Mouse (Mus musculus): ENCODE data around the gene 3830406C13Rik.
"Not testable (repeated sequence)": the region's sequence is repeated elsewhere in the genome, so short reads cannot be mapped to it uniquely, and the experiment has no call there.

The 3830406C13Rik gene

GRCm38 (mm10) chr14:12284141-12284912 lies at the start of gene 3830406C13Rik:
3830406C13Rik (plus strand) TSS chr14:12284173.
- DNase-seq (ENCODE audit: low read depth, low spot score) = peak; percentile 94

GRCm38 (mm10) chr14:12243726-12244125 lies 40.2 kb upstream of the 3830406C13Rik start:
- DNase-seq (ENCODE audit: low read depth, low spot score) = no peak

GRCm38 (mm10) chr14:12276031-12276430 lies 7.9 kb upstream of the 3830406C13Rik start:
- DNase-seq (ENCODE audit: low read depth, low spot score) = no peak

GRCm38 (mm10) chr14:12283641-12284040 lies 332 bp upstream of the 3830406C13Rik start, which contains the start of gene Gm49355:
Gm49355 (plus strand) TSS chr14:12283976.
- DNase-seq (ENCODE audit: low read depth, low spot score) = no peak

- not testable (repeated sequence) for DNase-seq (ENCODE audit: low read depth, low spot score)
Measured at GRCm38 (mm10) chr14:12289747-12290146, 5.8 kb downstream of the 3830406C13Rik start.

GRCm38 (mm10) chr14:12296391-12296790 lies 12.4 kb downstream of the 3830406C13Rik start:
- peak; percentile 92 for DNase-seq (ENCODE audit: low read depth, low spot score)

- no peak for DNase-seq (ENCODE audit: low read depth, low spot score)
Measured at GRCm38 (mm10) chr14:12299171-12299570, 15.2 kb downstream of the 3830406C13Rik start.

- DNase-seq (ENCODE audit: low read depth, low spot score) = no peak
Measured at GRCm38 (mm10) chr14:12299654-12300053, 15.7 kb downstream of the 3830406C13Rik start.

GRCm38 (mm10) chr14:12300275-12300674 lies 16.3 kb downstream of the 3830406C13Rik start:
- DNase-seq (ENCODE audit: low read depth, low spot score) = no peak

- peak; percentile 27 for DNase-seq (ENCODE audit: low read depth, low spot score)
Measured at GRCm38 (mm10) chr14:12300677-12301076, 16.7 kb downstream of the 3830406C13Rik start.

- no peak for DNase-seq (ENCODE audit: low read depth, low spot score)
Measured at GRCm38 (mm10) chr14:12303106-12303505, 19.1 kb downstream of the 3830406C13Rik start.

GRCm38 (mm10) chr14:12333622-12334021 lies 49.6 kb downstream of the 3830406C13Rik start:
- DNase-seq (ENCODE audit: low read depth, low spot score) = no peak

GRCm38 (mm10) chr14:12334925-12335324 lies 51.0 kb downstream of the 3830406C13Rik start:
- no peak for DNase-seq (ENCODE audit: low read depth, low spot score)

GRCm38 (mm10) chr14:12337421-12337997 lies 53.5 kb downstream of the 3830406C13Rik start:
- peak; percentile 62 for DNase-seq (ENCODE audit: low read depth, low spot score)

- no peak for DNase-seq (ENCODE audit: low read depth, low spot score)
Measured at GRCm38 (mm10) chr14:12337998-12338809, 54.2 kb downstream of the 3830406C13Rik start.

- no peak for DNase-seq (ENCODE audit: low read depth, low spot score)
Measured at GRCm38 (mm10) chr14:12338811-12339565, 55.0 kb downstream of the 3830406C13Rik start.

- peak; percentile 60 for DNase-seq (ENCODE audit: low read depth, low spot score)
Measured at GRCm38 (mm10) chr14:12340238-12341074, 56.5 kb downstream of the 3830406C13Rik start.

GRCm38 (mm10) chr14:12341075-12341788 lies 57.3 kb downstream of the 3830406C13Rik start:
- no peak for DNase-seq (ENCODE audit: low read depth, low spot score)

GRCm38 (mm10) chr14:12341789-12342457 lies 58.0 kb downstream of the 3830406C13Rik start:
- DNase-seq (ENCODE audit: low read depth, low spot score) = no peak

Data from brain, adult 2 months (tissue).